Mouse (Mus musculus): Measurements from ENCODE around the gene Mdm1. TPM values are rescaled to one million over a fixed set of nuclear protein-coding genes. Genes with fewer than 3 reads are reported as not detected.

Gene Mdm1
- polyA plus RNA-seq, 1 experiment from 2014 or later: 49.7 TPM

GRCm38 (mm10) chr10:118125776-118126445, 15.7 kb upstream of the Mdm1 start:
- no peaks in the 10 kb centered on the region for H3K9me3 ChIP-seq (replicated peaks)
- H3K27ac ChIP-seq: no peak overlapping the region
- no peak overlapping the region for H3K4me2 ChIP-seq
- no peak overlapping the region for H3K9ac ChIP-seq
- H3K27me3 ChIP-seq: peaks cover 14% of the 10 kb centered on the region; the same call in 1 of the 2 replicates
- H3K4me3 ChIP-seq: no peak overlapping the region
- H3K4me1 ChIP-seq: peaks cover 9% of the 10 kb centered on the region; the same call in 1 of the 2 replicates
- WGBS: 80% methylated on average over 25 of the region's 25 CpGs
- no peaks in the 10 kb centered on the region for H3K36me3 ChIP-seq (ENCODE audit: poor library complexity, severe bottlenecking)
- ATAC-seq: no peak

GRCm38 (mm10) chr10:118129001-118129682, 12.5 kb upstream of the Mdm1 start:
- Histone ChIP-seq H3K36me3 (ENCODE audit: poor library complexity, severe bottlenecking) (no peaks in the 10 kb centered on the region), H3K27ac (no peak overlapping the region), H3K9me3 (replicated peaks) (no peaks in the 10 kb centered on the region), H3K4me3 (no peak overlapping the region), H3K4me1 (no peaks in the 10 kb centered on the region), H3K27me3 (peaks cover 14% of the 10 kb centered on the region; the same call in 1 of the 2 replicates), H3K4me2 (no peak overlapping the region), H3K9ac (no peak overlapping the region)
- ATAC-seq: no peak
- 45% methylated on average over 20 of the region's 20 CpGs for WGBS

- Histone ChIP-seq H3K27ac (no peak overlapping the region), H3K4me3 (no peak overlapping the region), H3K4me2 (no peak overlapping the region), H3K36me3 (ENCODE audit: poor library complexity, severe bottlenecking) (no peaks in the 10 kb centered on the region), H3K27me3 (peaks cover 14% of the 10 kb centered on the region; the same call in 1 of the 2 replicates), H3K4me1 (no peaks in the 10 kb centered on the region), H3K9me3 (replicated peaks) (no peaks in the 10 kb centered on the region), H3K9ac (no peak overlapping the region)
- WGBS: 45% methylated on average over 2 of the region's 2 CpGs
- no peak for ATAC-seq
Measured at GRCm38 (mm10) chr10:118130016-118130415, 11.6 kb upstream of the Mdm1 start.

DNA sequence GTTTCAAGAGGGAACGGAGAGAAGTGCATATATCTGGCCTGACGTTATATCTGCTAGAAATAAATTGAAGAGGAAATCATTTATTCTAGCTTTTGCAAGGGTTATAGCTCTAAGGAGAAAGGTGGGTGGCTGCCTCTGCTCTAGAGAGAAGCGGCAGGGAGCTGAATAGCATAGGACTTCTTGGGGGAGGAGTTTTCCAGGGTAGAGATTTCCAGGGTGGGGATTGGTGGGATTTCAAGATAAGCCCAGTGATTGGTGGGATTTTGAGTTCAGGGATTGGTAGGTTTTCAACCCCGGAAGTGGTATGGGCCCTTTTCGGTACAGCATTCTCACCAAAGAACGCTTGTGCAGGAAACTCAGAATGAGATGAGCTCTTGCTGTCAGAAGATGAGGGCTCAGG, 8.6 kb upstream of the Mdm1 start:
- H3K4me1 ChIP-seq: no peaks in the 10 kb centered on the region
- no peaks in the 10 kb centered on the region for H3K36me3 ChIP-seq (ENCODE audit: poor library complexity, severe bottlenecking)
- no peak overlapping the region for H3K27ac ChIP-seq
- peak overlapping the region; percentile 14 for H3K4me2 ChIP-seq
- 70% methylated on average over 6 of the region's 6 CpGs for WGBS
- H3K4me3 ChIP-seq: no peak overlapping the region
- H3K27me3 ChIP-seq: peaks cover 14% of the 10 kb centered on the region; the same call in 1 of the 2 replicates
- no peak overlapping the region for H3K9ac ChIP-seq
- ATAC-seq: peak; percentile 74
- H3K9me3 ChIP-seq (replicated peaks): no peaks in the 10 kb centered on the region

DNA sequence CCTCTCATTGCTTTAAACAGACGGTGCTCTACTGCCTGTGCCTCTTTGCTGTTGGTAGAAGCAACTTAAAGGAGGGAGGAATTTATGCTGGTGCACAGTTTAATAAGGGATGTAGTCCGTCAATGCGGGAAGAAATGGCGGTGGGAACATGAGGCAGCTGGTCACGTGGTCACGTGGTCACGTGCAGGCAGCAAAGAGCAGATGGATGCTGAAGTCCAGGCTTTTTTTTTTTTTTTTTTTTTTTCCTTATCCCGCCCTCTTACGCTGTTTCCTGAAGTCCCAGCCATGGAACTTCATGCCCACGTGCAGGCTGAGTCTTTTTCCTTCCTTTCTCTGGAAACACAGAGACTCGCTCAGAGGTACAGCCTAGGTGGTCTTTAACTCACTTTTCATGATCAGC, 3.1 kb upstream of the Mdm1 start:
- 91% methylated on average over 11 of the region's 11 CpGs for WGBS
- Histone ChIP-seq H3K9ac (no peak overlapping the region), H3K9me3 (replicated peaks) (no peaks in the 10 kb centered on the region), H3K36me3 (ENCODE audit: poor library complexity, severe bottlenecking) (no peaks in the 10 kb centered on the region), H3K27me3 (no peaks in the 10 kb centered on the region), H3K4me2 (no peak overlapping the region), H3K4me3 (no peak overlapping the region), H3K4me1 (peaks cover 14% of the 10 kb centered on the region), H3K27ac (no peak overlapping the region)
- ATAC-seq: no peak

- no peaks in the 10 kb centered on the region for H3K27me3 ChIP-seq
- no peak for ATAC-seq
- no peak overlapping the region for H3K4me3 ChIP-seq
- H3K4me1 ChIP-seq: peaks cover 16% of the 10 kb centered on the region
- no peak overlapping the region for H3K27ac ChIP-seq
- H3K9me3 ChIP-seq (replicated peaks): no peaks in the 10 kb centered on the region
- WGBS: 72% methylated on average over 8 of the region's 8 CpGs
- no peak overlapping the region for H3K4me2 ChIP-seq
- H3K36me3 ChIP-seq (ENCODE audit: poor library complexity, severe bottlenecking): no peaks in the 10 kb centered on the region
- H3K9ac ChIP-seq: no peak overlapping the region
Measured at GRCm38 (mm10) chr10:118139837-118140570, 1.6 kb upstream of the Mdm1 start.

DNA sequence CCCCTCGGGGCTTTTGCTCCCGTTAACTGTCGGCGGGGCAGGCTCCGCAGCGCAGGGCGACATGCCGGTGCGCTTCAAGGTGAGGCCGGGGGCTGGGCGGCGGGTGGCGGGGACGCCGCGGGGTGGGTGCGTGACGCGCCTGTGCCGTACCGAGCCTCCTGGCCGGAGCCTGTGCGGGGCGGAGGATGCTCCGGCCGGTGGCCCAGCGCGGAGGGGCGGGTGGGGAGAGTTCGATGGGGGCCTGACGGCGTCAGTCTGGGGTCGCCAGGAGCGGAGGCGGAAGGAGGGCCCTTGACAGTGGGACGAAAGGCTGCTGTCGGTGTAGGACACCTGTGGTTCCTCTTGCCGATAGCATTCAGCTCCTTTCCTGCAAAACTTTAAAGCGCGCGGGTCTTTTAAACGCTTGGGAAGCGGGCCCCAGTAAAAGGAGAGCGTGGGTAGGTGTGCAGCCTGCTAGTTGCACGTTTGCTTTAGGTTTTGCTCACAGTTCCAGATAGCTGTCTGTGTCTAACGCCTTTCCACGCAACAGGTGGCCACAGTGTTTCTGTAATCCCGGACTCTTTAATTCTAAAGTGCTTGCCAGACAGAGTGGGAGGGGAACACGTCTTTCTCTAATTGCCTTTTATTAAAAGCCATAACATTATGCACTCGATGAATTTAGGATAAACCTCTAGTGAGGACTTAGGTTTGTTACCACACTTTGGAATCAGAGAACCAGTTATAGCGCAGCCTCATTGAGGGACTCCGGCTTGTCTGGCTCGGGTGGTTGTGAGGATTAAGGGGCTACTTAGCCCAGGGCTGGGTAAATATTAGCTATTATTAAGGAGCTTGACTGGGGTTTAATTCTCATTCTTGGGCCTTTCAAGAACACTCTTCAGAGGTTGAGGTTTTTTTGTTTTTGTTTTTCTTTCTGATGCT, 532 bp downstream of the Mdm1 start:
- Histone ChIP-seq H3K36me3 (ENCODE audit: poor library complexity, severe bottlenecking) (peaks cover 10% of the 10 kb centered on the region), H3K4me3 (peak overlapping the region; percentile 72), H3K27ac (peak overlapping the region; percentile 10; the same call in 1 of the 2 replicates), H3K9me3 (replicated peaks) (no peaks in the 10 kb centered on the region), H3K27me3 (no peaks in the 10 kb centered on the region), H3K4me1 (peaks cover 16% of the 10 kb centered on the region), H3K9ac (peak overlapping the region; percentile 71), H3K4me2 (peak overlapping the region; percentile 78)
- WGBS: under 1% methylated on average over 53 of the region's 53 CpGs
- no peak for ATAC-seq

GRCm38 (mm10) chr10:118149381-118149780, 7.8 kb downstream of the Mdm1 start:
- no peak for ATAC-seq
- Histone ChIP-seq H3K4me2 (no peak overlapping the region), H3K36me3 (ENCODE audit: poor library complexity, severe bottlenecking) (peaks cover 61% of the 10 kb centered on the region), H3K9ac (no peak overlapping the region), H3K4me3 (no peak overlapping the region), H3K9me3 (replicated peaks) (no peaks in the 10 kb centered on the region), H3K4me1 (no peaks in the 10 kb centered on the region), H3K27ac (no peak overlapping the region), H3K27me3 (no peaks in the 10 kb centered on the region)
- WGBS: 95% methylated on average over 5 of the region's 5 CpGs

GRCm38 (mm10) chr10:118150866-118151265, 9.3 kb downstream of the Mdm1 start:
- no peaks in the 10 kb centered on the region for H3K9me3 ChIP-seq (replicated peaks)
- 92% methylated on average over 9 of the region's 9 CpGs for WGBS
- H3K4me1 ChIP-seq: no peaks in the 10 kb centered on the region

DNA sequence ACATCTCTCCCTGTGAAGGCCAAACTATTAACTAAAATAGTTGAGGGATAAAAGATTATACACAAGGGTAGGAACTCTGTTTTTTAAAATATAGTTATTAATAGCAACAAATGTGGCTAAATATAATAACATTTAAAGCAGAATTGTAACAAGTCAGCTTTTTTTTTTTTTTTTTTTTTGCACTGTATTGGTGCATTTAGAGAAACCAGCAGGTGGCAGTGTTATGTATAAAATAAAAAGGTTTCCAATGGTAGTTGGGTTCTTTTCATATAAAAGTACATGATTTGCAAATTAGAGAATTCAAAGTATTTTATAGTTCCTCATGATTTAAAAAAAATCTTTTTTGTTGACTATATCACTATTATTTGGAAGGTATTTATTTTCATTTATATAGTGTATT, 14.3 kb downstream of the Mdm1 start:
- Histone ChIP-seq H3K9me3 (replicated peaks) (no peaks in the 10 kb centered on the region), H3K36me3 (ENCODE audit: poor library complexity, severe bottlenecking) (peaks cover 76% of the 10 kb centered on the region), H3K4me3 (no peak overlapping the region), H3K4me2 (no peak overlapping the region), H3K4me1 (no peaks in the 10 kb centered on the region), H3K27ac (no peak overlapping the region), H3K9ac (no peak overlapping the region), H3K27me3 (no peaks in the 10 kb centered on the region)
- ATAC-seq: peak; percentile 45; the same call in 1 of the 2 replicates

More at GRCm38 (mm10) chr10:118150866-118151265, 9.3 kb downstream of the Mdm1 start:
- Histone ChIP-seq H3K27ac (no peak overlapping the region), H3K4me3 (no peak overlapping the region), H3K4me2 (no peak overlapping the region), H3K36me3 (ENCODE audit: poor library complexity, severe bottlenecking) (peaks cover 69% of the 10 kb centered on the region), H3K9ac (no peak overlapping the region), H3K27me3 (no peaks in the 10 kb centered on the region)
- no peak for ATAC-seq

DNA sequence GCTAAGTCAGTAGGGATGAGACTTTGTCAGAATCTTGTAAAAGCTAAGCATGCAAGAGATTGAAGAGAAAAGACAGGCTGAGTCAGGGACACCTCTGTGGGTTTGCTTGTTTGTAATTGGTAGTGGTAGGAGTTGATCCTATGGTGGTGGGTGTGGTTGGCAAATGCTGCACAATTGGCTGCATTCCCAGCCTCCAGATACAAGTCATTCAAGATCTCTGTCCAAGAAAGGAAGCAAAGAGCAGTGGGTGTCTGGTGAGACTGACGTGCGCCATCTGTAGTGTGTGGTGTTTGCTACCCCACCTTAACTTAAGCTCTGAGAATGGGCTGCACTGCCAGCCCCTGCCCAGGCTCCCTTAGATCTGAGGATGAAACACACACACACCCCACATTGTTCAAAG, 19.5 kb downstream of the Mdm1 start:
- H3K27ac ChIP-seq: no peak overlapping the region
- H3K9me3 ChIP-seq (replicated peaks): no peaks in the 10 kb centered on the region
- no peak overlapping the region for H3K4me2 ChIP-seq
- ATAC-seq: no peak
- 81% methylated on average over 2 of the region's 2 CpGs for WGBS
- no peak overlapping the region for H3K4me3 ChIP-seq
- H3K9ac ChIP-seq: no peak overlapping the region
- H3K4me1 ChIP-seq: no peaks in the 10 kb centered on the region
- H3K27me3 ChIP-seq: no peaks in the 10 kb centered on the region
- H3K36me3 ChIP-seq (ENCODE audit: poor library complexity, severe bottlenecking): peaks cover 88% of the 10 kb centered on the region

Data from forebrain, embryonic 13.5 days (tissue).